Mouse (Mus musculus) brain, embryonic 14.5 days (tissue): ENCODE data around the gene Lingo4. TPM values are rescaled to one million over a fixed set of nuclear protein-coding genes. Genes with fewer than 3 reads are reported as not detected.
A peak's percentile ranks its signal among the peaks of the same experiment; 100 is the strongest.

ENCODE experiments used
- DNase-seq: peaks from one replicate; pipeline ENCODE4 v3.0.0-alpha.2; 2011; ENCODE audit warnings: low read depth
- CTCF ChIP-seq: fragments of 200-500 bp; IDR thresholded peaks from 2 replicates; pipeline ENCODE4 v1.5.1; 2012; ENCODE audit warnings: inconsistent platforms, mild to moderate bottlenecking, moderate library complexity, borderline replicate concordance; ENCODE audit not compliant: insufficient read depth, insufficient read length; ENCODE audit errors: extremely low read depth
- POLR2A ChIP-seq: fragments of 200-500 bp; IDR thresholded peaks from 2 replicates; pipeline ENCODE4 v1.6.1; 2012; ENCODE audit warnings: mild to moderate bottlenecking, inconsistent platforms, borderline replicate concordance; ENCODE audit not compliant: poor library complexity, insufficient read depth, insufficient read length, severe bottlenecking; ENCODE audit errors: extremely low read depth
- polyA plus RNA-seq: library from polyadenylated mRNA; depleted of rRNA; stranded (reverse); fragments of >200 nt; gene quantifications from 2 replicates; pipeline ENCODE4 v1.2.3, GENCODE M21; 2012; rRNA removed

Gene Lingo4
- 0.55 and 0.70 TPM in 2 replicates for polyA plus RNA-seq

DNA sequence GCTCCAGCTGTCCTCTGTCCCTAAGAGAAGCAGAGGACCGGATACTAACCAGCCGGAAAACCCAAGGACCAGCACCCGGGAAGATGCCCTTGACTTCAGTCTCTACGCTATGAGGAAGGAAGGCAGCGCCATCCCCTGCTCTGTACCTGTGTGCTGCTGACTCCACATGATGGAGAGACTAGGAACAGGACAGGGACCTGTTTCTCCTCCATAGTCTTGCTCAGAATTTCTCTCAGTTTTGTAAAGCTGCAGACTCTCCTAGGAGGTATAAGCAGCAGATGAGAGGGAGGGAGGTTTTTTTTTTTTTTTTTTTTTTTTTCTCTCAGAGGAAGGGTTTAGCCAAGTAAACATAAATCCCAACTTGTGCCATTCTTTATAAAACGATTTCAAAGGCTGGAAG, at the start of gene Lingo4:
Lingo4 (plus strand) TSS at position 301 of the 400 bp plus-strand sequence.
- no peak for TF ChIP-seq CTCF
- no peak for TF ChIP-seq POLR2A
- no peak for DNase-seq

DNA sequence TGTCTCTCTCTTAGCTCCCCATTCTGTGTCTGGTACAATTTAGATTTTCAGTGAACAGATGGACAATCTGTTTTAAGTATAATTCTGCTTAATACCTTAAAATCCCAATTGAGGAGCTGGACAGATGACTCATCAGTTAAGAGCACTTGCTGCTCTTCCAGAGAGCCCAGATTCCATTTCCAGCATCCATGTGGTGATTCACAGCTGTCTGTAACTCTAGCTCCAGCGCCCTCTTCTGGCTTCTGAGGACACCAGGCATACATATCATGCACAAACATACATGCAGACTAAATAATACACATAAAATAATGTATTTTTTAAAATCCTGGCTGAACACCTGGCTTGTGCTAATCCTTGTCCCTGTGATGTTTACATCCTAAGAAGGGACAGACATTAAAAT, 37.5 kb upstream of the Lingo4 start:
- peak; percentile 27; the same call in 1 of the 2 replicates for TF ChIP-seq CTCF
- TF ChIP-seq POLR2A: no peak
- DNase-seq: peak; percentile 60

DNA sequence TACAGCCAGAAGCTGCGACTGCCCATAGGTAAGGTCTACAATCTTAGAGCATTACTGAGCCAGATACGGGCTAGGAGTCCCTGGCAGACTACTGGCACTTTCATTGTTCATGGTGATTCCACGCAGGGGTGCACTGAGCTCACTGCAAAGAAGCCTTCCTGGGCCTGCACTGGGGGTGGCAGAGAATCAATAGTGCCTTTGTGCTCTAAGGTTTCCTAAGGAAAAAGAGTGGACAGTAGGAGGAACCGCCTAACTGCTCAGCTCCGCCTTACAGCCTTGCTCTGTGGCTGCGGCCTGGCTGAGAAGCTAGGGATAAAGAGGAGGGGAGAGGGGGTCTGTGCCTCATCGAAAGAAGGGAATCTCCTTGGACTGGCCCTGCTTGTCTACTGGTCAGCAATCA, 36.2 kb upstream of the Lingo4 start, which contains the start of gene C2cd4d:
C2cd4d (plus strand) TSS at position 301 of the 400 bp plus-strand sequence.
- TF ChIP-seq POLR2A (no peak), CTCF (no peak)
- DNase-seq: no peak

DNA sequence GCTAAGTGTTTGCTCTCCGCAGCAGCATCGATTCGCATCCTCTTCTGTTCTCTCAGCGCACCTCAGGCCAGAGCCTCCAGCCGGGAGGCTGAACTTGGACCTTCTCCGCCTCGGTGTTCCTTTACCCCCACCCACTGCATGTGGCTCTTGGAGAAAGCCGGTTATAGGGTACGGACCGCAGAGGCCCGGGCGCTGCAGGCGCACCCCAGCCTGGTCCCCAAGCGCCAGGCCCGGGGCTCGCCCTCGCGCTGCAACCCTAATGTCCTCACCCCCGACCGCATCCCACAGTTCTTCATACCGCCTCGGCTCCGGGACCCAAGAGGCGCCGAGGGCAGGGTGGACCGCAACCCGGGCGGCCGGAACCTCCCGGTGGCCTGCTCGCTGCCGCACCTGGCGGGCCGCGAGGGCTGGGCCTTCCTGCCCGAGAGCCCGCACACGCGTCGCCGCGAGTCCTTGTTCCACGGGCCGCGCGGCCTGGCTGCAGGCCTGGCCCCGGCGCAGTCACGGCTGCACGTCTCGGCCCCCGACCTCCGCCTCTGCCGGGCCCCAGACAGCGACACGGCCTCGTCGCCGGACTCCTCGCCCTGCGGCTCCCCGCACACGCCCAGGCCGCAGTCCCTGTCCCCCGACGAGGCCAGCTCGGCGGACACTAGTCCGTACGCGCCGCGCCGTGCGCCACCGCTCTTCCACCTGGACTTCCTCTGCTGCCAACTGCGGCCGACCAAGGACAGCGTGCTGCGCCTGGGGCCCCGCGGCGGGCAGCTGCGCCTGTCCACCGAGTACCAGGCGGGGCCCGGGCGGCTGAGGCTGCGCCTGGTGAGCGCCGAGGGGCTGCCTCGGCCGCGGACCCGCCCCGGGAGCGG, 34.8 kb upstream of the Lingo4 start:
- no peak for TF ChIP-seq POLR2A
- no peak for TF ChIP-seq CTCF
- DNase-seq: peak; percentile 71

DNA sequence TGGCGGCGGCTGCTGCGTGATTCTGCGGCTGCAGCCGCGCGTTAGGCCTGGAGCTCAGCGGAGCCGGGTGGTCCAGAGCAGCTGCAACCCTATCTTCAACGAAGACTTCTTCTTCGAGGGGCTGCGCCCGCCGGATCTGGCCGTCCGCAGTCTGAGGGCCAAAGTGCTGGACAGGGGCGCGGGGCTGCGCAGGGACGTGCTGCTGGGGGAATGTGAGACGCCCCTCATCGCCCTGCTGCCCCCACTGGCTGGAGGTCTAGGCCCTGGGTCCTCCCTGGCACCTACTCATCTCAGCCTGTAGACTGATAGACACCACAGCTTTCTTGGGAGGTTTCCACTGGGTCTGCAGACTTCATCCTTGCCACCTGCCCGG, 34.2 kb upstream of the Lingo4 start:
- no peak for TF ChIP-seq POLR2A
- no peak for TF ChIP-seq CTCF
- DNase-seq: peak; percentile 52

DNA sequence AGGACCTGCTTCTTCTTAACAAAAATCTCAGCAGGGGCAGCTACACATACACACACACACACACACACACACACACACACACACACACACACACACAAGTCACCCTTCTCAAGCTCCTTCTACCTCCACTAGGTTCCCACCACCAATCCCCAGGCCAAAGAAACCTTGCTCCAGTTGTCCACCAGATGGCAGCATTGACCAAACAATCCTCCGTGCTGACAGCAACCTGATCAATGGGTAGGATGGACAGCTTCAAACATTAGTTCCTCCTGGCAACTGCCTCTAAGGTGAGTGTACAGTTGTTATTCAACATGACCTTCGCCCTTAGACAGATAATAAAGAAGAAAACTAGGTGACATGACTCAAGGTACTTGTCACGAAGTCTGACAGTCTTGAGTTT, 31.6 kb upstream of the Lingo4 start:
- DNase-seq: peak; percentile 92
- no peak for TF ChIP-seq POLR2A
- peak; percentile 94 for TF ChIP-seq CTCF

DNA sequence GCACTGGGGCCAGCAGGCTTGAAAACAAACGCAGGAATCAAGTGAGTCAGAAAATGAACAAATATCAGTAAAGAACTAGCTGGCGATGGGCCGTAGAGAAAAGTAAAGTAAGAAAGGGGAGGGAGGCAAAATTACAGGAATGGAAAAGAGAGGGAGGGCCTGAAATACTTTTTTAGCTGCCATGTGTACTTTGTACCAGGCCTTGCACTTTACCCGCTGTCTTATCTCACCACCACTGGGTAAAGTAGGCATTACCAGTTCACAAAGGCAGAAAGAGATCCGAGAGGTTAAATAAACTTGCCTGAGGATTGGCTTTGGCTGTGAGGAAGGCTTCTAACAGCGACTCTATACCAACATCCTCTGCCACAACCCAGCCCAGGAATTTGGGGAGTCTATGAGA, 30.8 kb upstream of the Lingo4 start:
- no peak for DNase-seq
- no peak for TF ChIP-seq CTCF
- no peak for TF ChIP-seq POLR2A

DNA sequence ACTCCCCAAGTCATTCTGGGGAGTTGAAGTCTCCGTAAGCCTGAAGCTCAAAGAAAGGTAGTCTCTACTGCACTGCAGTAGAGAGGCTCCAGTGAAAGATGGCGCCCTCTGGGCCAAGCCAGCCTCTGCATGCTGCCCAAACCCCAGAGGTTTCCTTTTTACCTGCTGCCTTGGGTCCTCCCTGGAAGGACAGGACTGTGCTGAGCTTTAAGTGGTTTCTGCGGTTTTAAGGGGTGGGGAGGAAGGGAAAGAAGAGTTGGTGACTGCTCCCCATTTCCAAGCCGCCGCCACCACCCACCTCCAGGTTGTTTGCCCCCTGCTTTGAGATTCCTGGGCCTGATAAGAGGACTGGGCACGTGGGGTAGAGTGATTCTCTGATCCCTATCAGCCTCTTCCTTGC, 29.7 kb upstream of the Lingo4 start:
- no peak for DNase-seq
- TF ChIP-seq POLR2A (no peak), CTCF (no peak)

DNA sequence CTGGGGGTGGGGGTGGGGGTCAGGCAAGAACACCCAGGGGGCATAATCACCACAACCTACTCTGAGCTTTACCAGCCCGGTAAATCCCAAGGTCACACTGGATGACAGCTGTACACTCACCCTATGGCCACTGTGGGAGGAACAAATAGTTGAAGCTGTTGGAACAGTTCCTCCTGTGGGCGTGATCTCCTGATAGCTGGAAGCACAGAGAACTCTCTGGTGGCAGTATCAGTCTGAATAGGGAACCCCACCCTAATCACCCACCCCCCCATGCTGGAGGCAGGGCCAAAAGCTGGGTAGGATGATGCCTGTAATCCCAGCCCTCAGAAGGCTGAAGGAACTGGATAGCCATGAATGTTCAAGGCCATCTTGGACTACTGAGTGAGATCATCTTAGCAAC, 28.6 kb upstream of the Lingo4 start:
- DNase-seq: no peak
- TF ChIP-seq POLR2A: no peak
- TF ChIP-seq CTCF: no peak

DNA sequence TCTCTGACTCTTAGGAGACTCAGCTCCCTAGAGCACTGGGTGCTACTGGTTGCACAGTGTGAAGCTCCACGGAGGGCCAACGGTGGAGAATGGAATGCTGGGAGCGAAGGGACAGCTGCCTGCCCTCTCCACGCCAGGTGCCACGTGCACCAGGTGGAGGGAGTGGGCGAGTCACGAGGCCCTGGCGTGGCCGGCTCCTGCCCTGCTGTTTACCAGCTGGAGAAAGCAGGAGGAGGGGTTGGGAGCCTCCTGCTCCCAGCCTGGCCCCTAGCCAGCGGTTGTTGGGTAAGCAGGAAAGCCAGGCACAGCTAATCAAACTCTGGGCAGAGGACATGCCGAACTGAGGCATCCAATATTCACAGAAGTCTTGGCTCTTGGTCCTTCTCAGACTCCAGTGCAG, 26.7 kb upstream of the Lingo4 start:
- DNase-seq: peak; percentile 88
- TF ChIP-seq POLR2A (no peak), CTCF (no peak)

DNA sequence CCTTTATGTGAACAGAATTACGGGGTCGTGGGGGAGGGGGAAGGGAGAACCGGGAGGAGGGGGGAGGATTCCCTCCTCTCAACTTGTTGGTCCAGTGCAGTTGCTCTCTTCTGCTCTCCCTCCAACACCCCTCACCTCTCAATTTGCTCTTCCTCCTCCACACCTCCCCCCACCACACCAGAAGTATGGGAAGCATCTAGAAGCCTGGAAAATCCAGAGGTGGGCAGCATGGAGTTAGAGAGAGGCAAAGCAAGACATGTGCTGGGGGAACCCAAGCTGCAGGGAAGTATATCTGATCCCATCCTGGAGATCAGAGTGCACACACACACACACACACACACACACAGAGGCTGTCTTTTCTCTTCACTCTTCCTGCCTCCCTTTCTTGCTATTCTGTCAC, 26.3 kb upstream of the Lingo4 start:
- TF ChIP-seq POLR2A: no peak
- TF ChIP-seq CTCF: no peak
- DNase-seq: no peak

DNA sequence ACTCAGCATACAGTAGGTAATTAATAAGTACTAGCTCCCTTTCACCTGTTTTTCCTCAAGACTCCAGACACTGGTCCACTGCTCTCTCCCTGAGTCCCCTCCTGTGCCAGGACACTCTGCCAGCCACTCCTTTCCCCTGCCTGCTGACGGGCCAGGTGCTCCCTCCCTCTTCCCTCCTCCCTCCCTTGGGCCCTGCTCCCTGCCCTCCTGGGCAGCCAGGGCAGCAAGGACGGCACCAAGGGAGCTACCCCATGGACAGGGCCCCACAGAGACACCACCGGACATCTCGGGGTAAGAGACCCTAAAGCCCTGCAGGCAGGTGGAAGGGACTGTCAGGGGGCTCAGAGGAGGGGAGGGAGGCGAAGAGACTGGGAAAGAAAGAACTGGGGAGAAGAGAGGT, 25.7 kb upstream of the Lingo4 start, which contains the start of gene Rorc:
Rorc (plus strand) TSS at position 154 of the 400 bp plus-strand sequence.
- TF ChIP-seq POLR2A: no peak
- TF ChIP-seq CTCF: no peak
- DNase-seq: no peak

DNA sequence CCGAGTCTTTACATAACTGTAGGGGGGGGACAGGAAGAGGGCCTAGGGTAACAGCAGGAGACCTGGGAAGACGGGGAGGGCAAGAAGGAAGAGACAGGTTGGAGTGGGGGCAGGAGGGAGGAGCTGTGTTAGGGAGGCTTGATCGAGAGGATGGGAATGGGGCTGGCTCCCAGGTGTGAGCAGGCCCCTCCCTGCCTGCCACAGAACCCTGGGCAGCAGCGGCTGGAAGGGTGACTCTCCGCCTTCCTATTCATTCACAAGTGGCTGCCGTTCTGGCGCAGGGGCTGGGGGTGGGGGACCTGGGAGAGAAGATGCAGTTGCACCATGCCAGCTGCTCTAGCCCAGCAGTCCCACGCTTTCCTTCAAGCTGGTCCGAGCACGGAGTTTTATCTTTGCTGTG, 25.2 kb upstream of the Lingo4 start:
- TF ChIP-seq CTCF (no peak), POLR2A (no peak)
- DNase-seq: peak; percentile 58

DNA sequence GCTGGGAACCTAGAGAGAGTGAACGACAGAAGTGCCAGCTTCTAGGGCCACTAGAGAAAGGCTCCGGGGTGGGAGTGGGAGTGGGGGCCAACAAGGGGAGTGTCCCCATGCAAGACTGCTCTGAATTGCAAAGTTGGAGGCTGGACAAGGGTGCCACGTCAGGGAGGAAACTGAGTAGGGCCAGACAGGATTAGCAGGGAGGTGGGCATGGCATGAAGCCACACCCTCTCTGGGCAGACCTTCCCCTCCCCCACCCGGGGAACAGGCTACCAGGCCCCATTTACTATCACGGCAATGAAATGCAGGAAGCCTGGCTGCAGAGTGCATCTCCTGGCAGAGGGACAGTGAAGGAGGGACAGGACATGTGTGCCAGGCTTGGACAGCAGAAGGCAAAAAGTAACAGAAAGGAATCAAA, 24.7 kb upstream of the Lingo4 start:
- peak; percentile 65 for DNase-seq
- TF ChIP-seq CTCF (no peak), POLR2A (no peak)

DNA sequence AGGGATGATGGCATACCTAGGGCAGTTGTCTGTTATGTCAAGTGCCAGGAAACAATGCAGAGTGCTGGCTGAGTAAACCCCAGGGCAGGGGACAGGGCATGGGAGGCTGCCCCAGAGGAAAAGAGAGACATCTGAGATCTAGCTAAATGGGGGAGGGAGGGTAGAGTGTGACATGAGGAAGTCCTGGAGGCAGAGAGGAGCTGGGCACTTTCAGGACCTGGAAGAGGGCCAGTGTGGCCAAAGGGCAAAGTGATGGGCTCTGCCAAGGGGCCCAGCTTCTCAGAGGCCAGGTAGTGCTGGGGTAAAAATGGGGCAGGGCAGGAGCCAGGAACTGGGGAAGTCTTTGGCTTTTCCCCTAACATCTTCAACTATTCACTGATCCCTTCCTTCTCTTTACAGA, 23.7 kb upstream of the Lingo4 start:
- DNase-seq: no peak
- TF ChIP-seq POLR2A (no peak), CTCF (no peak)

DNA sequence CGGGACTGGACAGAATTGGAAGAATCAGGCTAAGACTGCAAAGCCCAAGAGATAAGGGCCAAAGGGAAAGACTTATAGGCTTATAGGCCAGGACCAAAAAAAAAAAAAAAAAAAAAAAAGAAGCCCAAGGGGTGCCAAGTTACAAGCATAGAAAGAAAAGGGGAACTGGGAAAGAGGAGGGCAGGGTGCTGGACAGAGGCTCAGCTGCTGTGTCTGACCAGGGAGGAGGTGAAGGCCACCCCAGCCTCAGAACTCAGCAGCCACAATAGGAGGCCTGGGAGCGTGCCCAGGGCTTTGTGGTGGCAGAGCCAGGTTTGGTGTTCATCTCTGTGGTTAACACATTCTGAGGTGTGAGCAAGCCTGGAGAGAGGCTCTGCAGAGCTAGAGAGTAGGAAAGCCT, 23.2 kb upstream of the Lingo4 start:
- no peak for TF ChIP-seq POLR2A
- no peak for TF ChIP-seq CTCF
- no peak for DNase-seq
